Mouse (Mus musculus) intestine, embryonic 15.5 days (tissue): ENCODE data around the gene Abraxas1. TPM values are rescaled to one million over a fixed set of nuclear protein-coding genes. Genes with fewer than 3 reads are reported as not detected.

Experiments
- ATAC-seq: fragments of 200-750 bp; cut with Nextera tagmentation; 2 replicates; pipeline ENCODE4 v1.8.0; 2017; ENCODE audit warnings: moderate TSS enrichment, moderate library complexity
- H3K27ac ChIP-seq: fragments of 300-500 bp; sonication (generic); 2 replicates; pipeline ENCODE4 v1.5.1; 2015; ENCODE audit warnings: mild to moderate bottlenecking, inconsistent platforms
- H3K27me3 ChIP-seq: fragments of 300-500 bp; sonication (generic); replicated peaks from 2 replicates; pipeline ENCODE4 v1.6.1; 2015; ENCODE audit warnings: inconsistent platforms
- H3K36me3 ChIP-seq: fragments of 300-500 bp; sonication (generic); 2 replicates; pipeline ENCODE4 v1.6.1; 2015; ENCODE audit warnings: inconsistent platforms
- H3K4me1 ChIP-seq: fragments of 300-500 bp; sonication (generic); replicated peaks from 2 replicates; pipeline ENCODE4 v1.6.1; 2015; ENCODE audit warnings: inconsistent platforms
- H3K4me2 ChIP-seq: fragments of 300-500 bp; sonication (generic); replicated peaks from 2 replicates; pipeline ENCODE4 v1.6.1; 2015; ENCODE audit warnings: mild to moderate bottlenecking, inconsistent platforms
- H3K4me3 ChIP-seq: fragments of 300-500 bp; sonication (generic); replicated peaks from 2 replicates; pipeline ENCODE4 v1.5.1; 2015; ENCODE audit warnings: inconsistent platforms
- H3K9ac ChIP-seq: fragments of 300-500 bp; sonication (generic); 2 replicates; pipeline ENCODE4 v1.6.1; 2015; ENCODE audit warnings: inconsistent platforms
- H3K9me3 ChIP-seq: fragments of 300-500 bp; sonication (generic); 2 replicates; pipeline ENCODE4 v1.6.1; 2016; ENCODE audit warnings: inconsistent platforms
- WGBS: fragments of 180-500 bp; shearing (Covaris S2); methylation state at CpG from one replicate; pipeline ENCODE4 v1.1.7; 2015; 5-methylcytosine and 5-hydroxymethylcytosine counted together
- polyA plus RNA-seq: library from polyadenylated mRNA; unstranded; fragments of >200 nt; fragmentation: Nextera tagmentation; extraction: Ambion mirVana; gene quantifications from 2 replicates; pipeline ENCODE4 v1.2.1, GENCODE M21; 2015

Abraxas1 gene
- polyA plus RNA-seq, 1 experiment from 2014 or later = 30.0 TPM

- Histone ChIP-seq H3K36me3 (0 out of 2 replicates have a peak, but pooled peaks cover under 1% of the 10 kb centered on the region), H3K27me3 (no peaks in the 10 kb centered on the region), H3K9ac (peak overlapping the region; percentile 96), H3K9me3 (no peaks in the 10 kb centered on the region), H3K4me1 (0 out of 2 replicates have a peak, but pooled peaks cover 2% of the 10 kb centered on the region), H3K4me3 (peak overlapping the region; percentile 91), H3K27ac (peak overlapping the region; percentile 79; the same call in 1 of the 2 replicates), H3K4me2 (peak overlapping the region; percentile 86)
- 28% methylated on average over 16 of the region's 16 CpGs for WGBS
- ATAC-seq = no peak
Observed at GRCm38 (mm10) chr5:100819568-100820480, 941 bp downstream of the Abraxas1 start.

DNA sequence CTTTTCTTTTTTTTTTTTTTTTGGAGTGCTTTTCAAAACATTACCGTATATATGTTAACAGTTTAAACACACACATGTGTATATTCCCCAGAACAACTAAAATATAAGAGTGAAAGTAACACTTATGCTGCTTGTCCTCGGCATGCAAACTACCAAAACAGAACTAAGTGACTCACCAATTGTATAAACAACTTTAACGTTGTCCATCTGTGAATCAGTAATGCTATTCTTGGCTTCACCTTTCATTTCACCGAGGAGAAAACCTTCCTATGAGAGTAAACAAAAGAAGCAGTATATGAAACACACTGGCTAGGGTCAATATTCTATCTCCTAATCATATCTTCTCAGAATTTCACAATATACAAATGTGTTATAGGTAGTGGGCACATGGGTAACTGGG, 2.4 kb downstream of the Abraxas1 start:
- Histone ChIP-seq H3K27me3 (no peaks in the 10 kb centered on the region), H3K27ac (no peak overlapping the region), H3K36me3 (0 out of 2 replicates have a peak, but pooled peaks cover 5% of the 10 kb centered on the region), H3K4me1 (0 out of 2 replicates have a peak, but pooled peaks cover 2% of the 10 kb centered on the region), H3K9ac (no peak overlapping the region), H3K4me2 (no peak overlapping the region), H3K4me3 (no peak overlapping the region), H3K9me3 (no peaks in the 10 kb centered on the region)
- WGBS = 52% methylated on average over 4 of the region's 4 CpGs
- no peak for ATAC-seq

DNA sequence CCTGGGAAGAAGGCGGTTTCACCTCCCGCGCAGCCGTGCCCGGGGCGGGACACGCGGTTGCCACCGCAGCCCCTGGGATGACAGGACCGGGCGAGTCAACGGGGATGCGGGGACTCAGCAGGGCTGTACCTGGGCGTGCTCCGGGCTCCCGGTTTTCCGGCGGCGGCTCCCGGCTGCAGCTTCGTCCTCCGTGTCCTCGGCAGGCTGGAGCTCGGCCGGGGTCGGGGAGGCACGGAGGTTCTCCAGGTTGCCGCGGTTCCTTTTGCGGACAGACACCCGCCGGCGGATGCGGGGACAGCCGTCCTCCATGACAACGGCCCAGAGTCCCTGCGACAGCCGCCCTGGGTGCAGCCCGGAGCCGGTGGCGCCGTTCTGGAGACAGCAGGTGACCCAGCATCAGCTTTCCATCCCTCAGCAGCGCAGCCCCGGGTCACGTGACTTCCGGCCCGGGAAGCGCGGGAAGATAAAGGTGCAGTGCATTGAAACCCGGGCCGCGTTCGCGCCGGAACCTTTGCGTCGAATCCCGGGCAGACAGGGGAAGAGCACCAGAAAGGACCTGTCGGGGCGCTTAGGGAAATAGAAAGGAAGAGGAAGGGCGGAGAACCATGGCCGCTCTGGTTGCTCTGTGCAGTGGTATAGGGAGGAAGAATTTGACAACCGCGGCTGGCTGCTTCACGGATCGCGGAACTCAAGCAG, 22.5 kb downstream of the Abraxas1 start, which contains the start of the genes Helq and Mrps18c:
Gene Helq (minus strand): TSS at position 434 of the 696 bp plus-strand sequence.
Gene Mrps18c (plus strand): TSS at position 463 of the 696 bp plus-strand sequence.
- H3K27me3 ChIP-seq = no peaks in the 10 kb centered on the region
- H3K36me3 ChIP-seq = peaks cover 13% of the 10 kb centered on the region; the same call in 1 of the 2 replicates
- under 1% methylated on average over 67 of the region's 67 CpGs for WGBS
- ATAC-seq = peak; percentile 98
- H3K4me2 ChIP-seq = peak within 1 kb of the TSS; percentile 92
- H3K9ac ChIP-seq = peak within 1 kb of the TSS; percentile 77
- no peaks in the 10 kb centered on the region for H3K9me3 ChIP-seq
- peaks cover 3% of the 10 kb centered on the region; the same call in 1 of the 2 replicates for H3K4me1 ChIP-seq
- peak within 1 kb of the TSS; percentile 22; the same call in 1 of the 2 replicates for H3K27ac ChIP-seq
- H3K4me3 ChIP-seq = peak within 1 kb of the TSS; percentile 84

GRCm38 (mm10) chr5:100794084-100794483, 26.7 kb downstream of the Abraxas1 start:
- peaks cover 17% of the 10 kb centered on the region; the same call in 1 of the 2 replicates for H3K36me3 ChIP-seq
- no peaks in the 10 kb centered on the region for H3K27me3 ChIP-seq
- 75% methylated on average over 5 of the region's 5 CpGs for WGBS
- H3K4me2 ChIP-seq = no peak overlapping the region
- no peak for ATAC-seq
- no peak overlapping the region for H3K27ac ChIP-seq
- peaks cover 3% of the 10 kb centered on the region; the same call in 1 of the 2 replicates for H3K4me1 ChIP-seq
- no peak overlapping the region for H3K4me3 ChIP-seq
- no peak overlapping the region for H3K9ac ChIP-seq
- no peaks in the 10 kb centered on the region for H3K9me3 ChIP-seq

GRCm38 (mm10) chr5:100792261-100792660, 28.5 kb downstream of the Abraxas1 start:
- Histone ChIP-seq H3K9me3 (no peaks in the 10 kb centered on the region), H3K9ac (no peak overlapping the region), H3K4me2 (no peak overlapping the region), H3K27me3 (no peaks in the 10 kb centered on the region), H3K4me1 (0 out of 2 replicates have a peak, but pooled peaks cover 3% of the 10 kb centered on the region), H3K4me3 (no peak overlapping the region), H3K27ac (no peak overlapping the region), H3K36me3 (peaks cover 23% of the 10 kb centered on the region; the same call in 1 of the 2 replicates)
- WGBS = 83% methylated on average over 7 of the region's 7 CpGs
- no peak for ATAC-seq

GRCm38 (mm10) chr5:100787527-100787926, 33.2 kb downstream of the Abraxas1 start:
- no peaks in the 10 kb centered on the region for H3K9me3 ChIP-seq
- no peak overlapping the region for H3K4me2 ChIP-seq
- H3K4me1 ChIP-seq = no peaks in the 10 kb centered on the region
- no peak overlapping the region for H3K4me3 ChIP-seq
- ATAC-seq = no peak
- peaks cover 28% of the 10 kb centered on the region for H3K36me3 ChIP-seq
- no peak overlapping the region for H3K9ac ChIP-seq
- H3K27ac ChIP-seq = no peak overlapping the region
- 90% methylated on average over 9 of the region's 9 CpGs for WGBS
- H3K27me3 ChIP-seq = no peaks in the 10 kb centered on the region

DNA sequence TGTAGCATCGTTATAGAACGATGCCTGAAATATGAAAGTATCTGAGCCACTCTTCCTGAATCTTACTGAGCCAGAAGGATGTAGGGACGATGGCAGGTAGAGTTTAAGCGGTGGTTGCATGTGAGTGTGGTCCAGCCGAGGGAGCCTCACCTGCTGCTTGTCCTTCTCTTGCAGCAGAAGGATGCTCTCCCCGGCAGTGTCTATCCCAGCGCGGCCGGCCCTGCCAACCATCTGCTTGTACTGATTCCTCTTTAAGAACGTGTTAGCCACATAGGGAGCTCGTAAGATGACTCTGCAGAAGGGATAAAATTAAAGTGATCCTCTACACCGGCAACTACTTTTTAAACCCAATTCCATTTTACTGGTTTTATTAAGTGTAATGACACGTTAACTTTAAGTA, 41.8 kb downstream of the Abraxas1 start:
- ATAC-seq = no peak
- peaks cover 9% of the 10 kb centered on the region for H3K36me3 ChIP-seq
- no peaks in the 10 kb centered on the region for H3K27me3 ChIP-seq
- H3K4me3 ChIP-seq = no peak overlapping the region
- H3K4me2 ChIP-seq = no peak overlapping the region
- no peak overlapping the region for H3K9ac ChIP-seq
- no peak overlapping the region for H3K27ac ChIP-seq
- H3K4me1 ChIP-seq = no peaks in the 10 kb centered on the region
- H3K9me3 ChIP-seq = no peaks in the 10 kb centered on the region
- 95% methylated on average over 13 of the region's 13 CpGs for WGBS

DNA sequence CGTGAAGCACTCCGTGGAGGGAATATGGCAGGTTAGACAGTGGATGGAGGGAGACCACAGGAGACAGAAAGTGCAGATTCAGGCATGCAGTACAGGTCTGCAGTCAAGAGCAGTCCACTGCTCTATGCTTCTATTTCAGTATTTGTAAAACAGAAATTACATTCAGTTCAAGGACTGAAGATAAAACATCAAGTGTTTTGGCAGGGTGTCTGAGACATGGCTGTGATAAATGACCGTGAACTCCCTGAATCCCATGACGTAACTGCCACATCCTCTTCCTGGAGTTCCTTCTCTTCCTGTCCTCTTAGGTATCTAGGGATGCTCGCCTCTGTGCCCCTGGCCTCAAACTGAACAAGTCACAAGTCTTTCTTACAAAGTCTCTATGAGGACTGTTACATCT, 43.9 kb downstream of the Abraxas1 start:
- 91% methylated on average over 5 of the region's 5 CpGs for WGBS
- Histone ChIP-seq H3K4me1 (no peaks in the 10 kb centered on the region), H3K36me3 (peaks cover 5% of the 10 kb centered on the region; the same call in 1 of the 2 replicates), H3K27ac (no peak overlapping the region), H3K9ac (no peak overlapping the region), H3K27me3 (no peaks in the 10 kb centered on the region), H3K4me2 (no peak overlapping the region), H3K9me3 (no peaks in the 10 kb centered on the region), H3K4me3 (no peak overlapping the region)
- no peak for ATAC-seq

GRCm38 (mm10) chr5:100775778-100776404, 44.9 kb downstream of the Abraxas1 start:
- peak overlapping the region; percentile 26 for H3K4me2 ChIP-seq
- peak overlapping the region; percentile 36; the same call in 1 of the 2 replicates for H3K27ac ChIP-seq
- H3K27me3 ChIP-seq = no peaks in the 10 kb centered on the region
- WGBS = 52% methylated on average over 13 of the region's 13 CpGs
- no peaks in the 10 kb centered on the region for H3K9me3 ChIP-seq
- no peaks in the 10 kb centered on the region for H3K4me1 ChIP-seq
- H3K9ac ChIP-seq = no peak overlapping the region
- peak; percentile 86 for ATAC-seq
- peaks cover 8% of the 10 kb centered on the region for H3K36me3 ChIP-seq
- H3K4me3 ChIP-seq = no peak overlapping the region

- no peaks in the 10 kb centered on the region for H3K9me3 ChIP-seq
- WGBS = 86% methylated on average over 4 of the region's 4 CpGs
- ATAC-seq = peak; percentile 66; the same call in 1 of the 2 replicates
Observed at GRCm38 (mm10) chr5:100771575-100771974, 49.2 kb downstream of the Abraxas1 start.

GRCm38 (mm10) chr5:100766026-100766425, 54.7 kb downstream of the Abraxas1 start:
- Histone ChIP-seq H3K4me2 (no peak overlapping the region), H3K4me3 (no peak overlapping the region), H3K27me3 (no peaks in the 10 kb centered on the region), H3K9me3 (no peaks in the 10 kb centered on the region), H3K4me1 (no peaks in the 10 kb centered on the region), H3K36me3 (peaks cover 22% of the 10 kb centered on the region), H3K27ac (no peak overlapping the region), H3K9ac (no peak overlapping the region)
- no peak for ATAC-seq
- WGBS = 90% methylated on average over 7 of the region's 7 CpGs

More at GRCm38 (mm10) chr5:100771575-100771974, 49.2 kb downstream of the Abraxas1 start:
- H3K9ac ChIP-seq = no peak overlapping the region
- no peak overlapping the region for H3K27ac ChIP-seq
- no peaks in the 10 kb centered on the region for H3K27me3 ChIP-seq
- H3K4me2 ChIP-seq = no peak overlapping the region
- peaks cover 18% of the 10 kb centered on the region for H3K36me3 ChIP-seq
- no peaks in the 10 kb centered on the region for H3K4me1 ChIP-seq
- H3K4me3 ChIP-seq = no peak overlapping the region
